Mouse (Mus musculus): ENCODE results near the gene Fgf15. TPM values are rescaled to one million over a fixed set of nuclear protein-coding genes. Genes with fewer than 3 reads are reported as not detected.
"Not testable (repeated sequence)": the region's sequence is repeated elsewhere in the genome, so short reads cannot be mapped to it uniquely, and the experiment has no call there.

Fgf15 gene
- polyA plus RNA-seq, 1 experiment: not detected

DNA sequence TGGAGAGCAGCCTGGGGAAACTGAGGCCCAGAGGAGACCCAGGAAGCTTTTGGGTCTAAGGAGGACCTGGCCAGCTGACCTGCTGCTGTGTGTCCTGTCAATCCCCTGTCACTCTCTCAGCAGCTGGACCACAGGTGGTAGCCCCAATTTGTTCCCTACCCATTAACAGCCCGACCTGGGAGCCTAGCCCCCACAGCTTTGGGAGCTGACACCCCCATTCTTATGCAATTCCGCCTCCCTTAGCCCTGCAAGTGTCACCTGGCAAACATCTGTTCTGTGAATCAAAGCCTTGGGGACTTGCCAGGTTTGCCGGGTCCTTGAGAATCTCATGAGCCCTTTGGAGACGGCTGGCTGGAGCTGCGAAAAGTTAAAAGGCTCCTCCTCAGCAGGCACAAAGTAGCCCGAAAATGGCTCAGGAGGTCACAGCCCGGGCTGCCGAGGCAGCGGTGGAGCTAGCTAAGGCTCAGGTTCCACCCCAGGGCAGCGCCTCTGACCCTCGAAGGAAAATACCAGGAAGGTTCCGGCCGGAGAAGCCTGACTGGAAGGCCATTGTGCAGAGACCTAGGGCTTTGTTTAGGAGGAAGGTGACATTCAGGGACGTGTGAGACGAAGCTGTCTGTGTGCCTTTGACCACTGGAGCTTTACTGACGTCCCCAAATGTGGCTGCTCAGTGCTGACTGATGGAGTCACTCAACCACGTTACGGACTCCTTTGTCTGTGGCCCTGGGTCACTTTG lies 7.6 kb upstream of the Fgf15 start:
- Histone ChIP-seq H3K36me3 (ENCODE audit: control insufficient read depth, insufficient read depth, low read length) (no peaks in the 10 kb centered on the region), H3K27ac (ENCODE audit: control insufficient read depth, insufficient read depth, low read depth, low read length) (no peak overlapping the region), H3K27me3 (ENCODE audit: control insufficient read depth, insufficient read depth, low read length) (no peaks in the 10 kb centered on the region), H3K4me1 (ENCODE audit: control insufficient read depth, insufficient read depth, low read length) (no peaks in the 10 kb centered on the region), H3K4me3 (ENCODE audit: control insufficient read depth, low read depth, low read length) (no peak overlapping the region)
- no peak for TF ChIP-seq POLR2A (IDR thresholded peaks at IDR 0.05; ENCODE audit: control insufficient read depth, low read depth, low read length)
- TF ChIP-seq CTCF (IDR thresholded peaks at IDR 0.05; ENCODE audit: control insufficient read depth, insufficient read depth, insufficient replicate concordance, low read depth, low read length): no peak

DNA sequence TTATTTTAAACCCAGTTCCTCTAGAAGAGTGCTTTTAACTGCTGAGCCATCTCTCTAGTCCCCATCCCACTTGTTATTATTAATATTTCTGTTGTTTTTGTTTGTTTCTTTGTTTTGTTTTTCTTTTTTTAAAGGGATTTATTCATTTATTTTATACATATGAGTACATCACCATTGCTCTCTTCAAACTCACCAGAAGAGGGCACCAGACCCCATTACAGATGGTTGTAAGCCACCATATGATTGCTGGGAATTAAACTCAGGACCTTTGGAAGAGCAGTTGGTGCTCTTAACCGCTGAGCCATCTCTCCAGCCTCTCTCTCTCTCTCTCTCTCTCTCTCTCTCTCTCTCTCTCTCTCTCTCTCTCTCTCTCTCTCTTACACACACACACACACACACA lies 5.7 kb upstream of the Fgf15 start:
- H3K27me3 ChIP-seq (ENCODE audit: control insufficient read depth, insufficient read depth, low read length); H3K4me1 ChIP-seq (ENCODE audit: control insufficient read depth, insufficient read depth, low read length); H3K36me3 ChIP-seq (ENCODE audit: control insufficient read depth, insufficient read depth, low read length); H3K4me3 ChIP-seq (ENCODE audit: control insufficient read depth, low read depth, low read length); H3K27ac ChIP-seq (ENCODE audit: control insufficient read depth, insufficient read depth, low read depth, low read length): not testable (repeated sequence)

DNA sequence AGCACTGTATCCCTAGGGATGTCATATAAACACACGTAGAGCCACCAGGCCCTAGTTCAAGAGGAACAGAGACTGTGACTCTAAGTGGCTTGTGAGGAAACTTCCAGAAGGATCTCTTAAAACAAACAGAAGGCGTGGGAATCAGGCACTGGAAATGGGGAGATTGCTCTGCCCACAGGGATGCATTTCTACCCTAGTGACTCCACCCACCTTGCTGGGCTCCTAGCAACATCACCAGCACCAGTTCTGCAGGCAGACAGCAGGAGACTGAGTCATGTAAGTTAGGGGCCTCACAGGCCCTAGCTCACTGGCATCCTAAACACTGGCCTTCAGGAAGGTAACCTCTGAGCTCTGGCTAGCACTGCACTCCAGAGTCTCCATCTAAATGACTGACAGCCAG lies 4.5 kb upstream of the Fgf15 start:
- Histone ChIP-seq H3K27ac (ENCODE audit: control insufficient read depth, insufficient read depth, low read depth, low read length) (no peak overlapping the region), H3K4me1 (ENCODE audit: control insufficient read depth, insufficient read depth, low read length) (peaks cover 18% of the 10 kb centered on the region), H3K4me3 (ENCODE audit: control insufficient read depth, low read depth, low read length) (no peak overlapping the region), H3K36me3 (ENCODE audit: control insufficient read depth, insufficient read depth, low read length) (no peaks in the 10 kb centered on the region), H3K27me3 (ENCODE audit: control insufficient read depth, insufficient read depth, low read length) (peaks cover 5% of the 10 kb centered on the region)
- TF ChIP-seq POLR2A (IDR thresholded peaks at IDR 0.05; ENCODE audit: control insufficient read depth, low read depth, low read length): no peak
- TF ChIP-seq CTCF (IDR thresholded peaks at IDR 0.05; ENCODE audit: control insufficient read depth, insufficient read depth, insufficient replicate concordance, low read depth, low read length): no peak

DNA sequence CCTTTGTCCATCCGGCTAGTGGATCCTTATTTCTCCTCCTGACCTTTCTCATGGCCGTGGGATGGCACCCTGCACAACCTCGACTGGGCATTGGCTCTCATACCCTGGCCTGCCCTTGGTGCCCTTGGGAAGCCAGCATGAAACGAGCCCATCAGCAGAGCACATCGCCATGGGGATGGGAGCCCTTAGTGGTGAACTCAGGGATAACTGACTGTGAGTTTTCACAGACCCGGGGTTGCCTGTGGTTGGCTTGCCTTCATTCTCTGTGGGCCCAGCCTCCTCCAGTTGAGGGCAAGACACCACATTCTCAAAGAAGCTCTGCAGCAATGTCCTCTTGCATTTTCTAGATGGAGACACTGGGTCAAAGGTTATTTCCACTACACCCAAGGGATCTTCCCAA lies 4.0 kb upstream of the Fgf15 start:
- no peak for TF ChIP-seq POLR2A (IDR thresholded peaks at IDR 0.05; ENCODE audit: control insufficient read depth, low read depth, low read length)
- TF ChIP-seq CTCF (IDR thresholded peaks at IDR 0.05; ENCODE audit: control insufficient read depth, insufficient read depth, insufficient replicate concordance, low read depth, low read length): no peak
- Histone ChIP-seq H3K4me3 (ENCODE audit: control insufficient read depth, low read depth, low read length) (no peak overlapping the region), H3K36me3 (ENCODE audit: control insufficient read depth, insufficient read depth, low read length) (no peaks in the 10 kb centered on the region), H3K27ac (ENCODE audit: control insufficient read depth, insufficient read depth, low read depth, low read length) (no peak overlapping the region), H3K27me3 (ENCODE audit: control insufficient read depth, insufficient read depth, low read length) (peaks cover 8% of the 10 kb centered on the region), H3K4me1 (ENCODE audit: control insufficient read depth, insufficient read depth, low read length) (peaks cover 22% of the 10 kb centered on the region)

DNA sequence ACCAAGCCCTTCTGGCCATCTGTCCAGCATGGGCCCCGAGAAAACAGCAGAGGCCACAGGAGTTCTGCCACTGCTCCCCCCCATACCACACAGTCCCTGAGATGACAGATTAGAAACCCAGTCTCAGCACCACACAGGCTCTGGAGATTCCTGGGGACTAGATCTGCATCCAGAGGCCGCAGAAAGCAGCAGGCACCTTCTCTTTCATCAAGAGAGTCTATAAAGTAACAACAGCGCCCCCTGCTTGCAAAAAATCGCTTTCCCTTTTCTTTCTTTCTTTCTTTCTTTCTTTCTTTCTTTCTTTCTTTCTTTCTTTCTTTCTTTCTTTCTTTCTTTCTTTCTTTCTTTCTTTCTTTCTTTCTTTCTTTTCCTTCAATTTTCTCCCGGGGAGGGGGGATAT lies 2.1 kb upstream of the Fgf15 start:
- H3K4me1 ChIP-seq (ENCODE audit: control insufficient read depth, insufficient read depth, low read length): peaks cover 22% of the 10 kb centered on the region

DNA sequence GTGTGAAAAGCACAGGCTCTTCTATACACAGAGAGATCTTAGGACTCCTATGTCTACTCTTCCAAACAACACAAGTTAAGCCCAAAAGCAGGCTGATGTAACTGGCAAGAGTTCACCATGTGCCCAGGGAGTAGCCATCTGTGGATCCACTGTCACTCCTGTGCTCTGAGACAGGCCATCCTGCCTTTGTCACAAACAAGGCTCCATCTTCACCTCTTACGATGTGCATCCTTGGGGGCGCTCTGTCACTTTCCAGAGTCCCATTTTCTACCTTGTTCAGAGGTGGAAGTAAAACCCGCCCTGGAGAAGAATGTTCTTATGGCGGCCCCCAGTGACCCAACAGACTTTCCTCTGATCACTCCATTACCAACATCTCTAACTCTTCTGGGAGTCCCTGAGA lies 1.6 kb upstream of the Fgf15 start:
- TF ChIP-seq CTCF (IDR thresholded peaks at IDR 0.05; ENCODE audit: control insufficient read depth, insufficient read depth, insufficient replicate concordance, low read depth, low read length) (no peak), POLR2A (IDR thresholded peaks at IDR 0.05; ENCODE audit: control insufficient read depth, low read depth, low read length) (no peak)
- H3K4me3 ChIP-seq (ENCODE audit: control insufficient read depth, low read depth, low read length): no peak overlapping the region
- H3K36me3 ChIP-seq (ENCODE audit: control insufficient read depth, insufficient read depth, low read length): no peaks in the 10 kb centered on the region
- H3K27me3 ChIP-seq (ENCODE audit: control insufficient read depth, insufficient read depth, low read length): peaks cover 8% of the 10 kb centered on the region
- peaks cover 22% of the 10 kb centered on the region for H3K4me1 ChIP-seq (ENCODE audit: control insufficient read depth, insufficient read depth, low read length)
- no peak overlapping the region for H3K27ac ChIP-seq (ENCODE audit: control insufficient read depth, insufficient read depth, low read depth, low read length)

More for the DNA sequence above, 2.1 kb upstream of the Fgf15 start:
- TF ChIP-seq POLR2A (IDR thresholded peaks at IDR 0.05; ENCODE audit: control insufficient read depth, low read depth, low read length) (no peak), CTCF (IDR thresholded peaks at IDR 0.05; ENCODE audit: control insufficient read depth, insufficient read depth, insufficient replicate concordance, low read depth, low read length) (0 out of 2 replicates have a peak, but pooled peaks have one; percentile 7)
- Histone ChIP-seq H3K27me3 (ENCODE audit: control insufficient read depth, insufficient read depth, low read length) (peaks cover 8% of the 10 kb centered on the region), H3K4me3 (ENCODE audit: control insufficient read depth, low read depth, low read length) (no peak overlapping the region), H3K27ac (ENCODE audit: control insufficient read depth, insufficient read depth, low read depth, low read length) (no peak overlapping the region), H3K36me3 (ENCODE audit: control insufficient read depth, insufficient read depth, low read length) (no peaks in the 10 kb centered on the region)

DNA sequence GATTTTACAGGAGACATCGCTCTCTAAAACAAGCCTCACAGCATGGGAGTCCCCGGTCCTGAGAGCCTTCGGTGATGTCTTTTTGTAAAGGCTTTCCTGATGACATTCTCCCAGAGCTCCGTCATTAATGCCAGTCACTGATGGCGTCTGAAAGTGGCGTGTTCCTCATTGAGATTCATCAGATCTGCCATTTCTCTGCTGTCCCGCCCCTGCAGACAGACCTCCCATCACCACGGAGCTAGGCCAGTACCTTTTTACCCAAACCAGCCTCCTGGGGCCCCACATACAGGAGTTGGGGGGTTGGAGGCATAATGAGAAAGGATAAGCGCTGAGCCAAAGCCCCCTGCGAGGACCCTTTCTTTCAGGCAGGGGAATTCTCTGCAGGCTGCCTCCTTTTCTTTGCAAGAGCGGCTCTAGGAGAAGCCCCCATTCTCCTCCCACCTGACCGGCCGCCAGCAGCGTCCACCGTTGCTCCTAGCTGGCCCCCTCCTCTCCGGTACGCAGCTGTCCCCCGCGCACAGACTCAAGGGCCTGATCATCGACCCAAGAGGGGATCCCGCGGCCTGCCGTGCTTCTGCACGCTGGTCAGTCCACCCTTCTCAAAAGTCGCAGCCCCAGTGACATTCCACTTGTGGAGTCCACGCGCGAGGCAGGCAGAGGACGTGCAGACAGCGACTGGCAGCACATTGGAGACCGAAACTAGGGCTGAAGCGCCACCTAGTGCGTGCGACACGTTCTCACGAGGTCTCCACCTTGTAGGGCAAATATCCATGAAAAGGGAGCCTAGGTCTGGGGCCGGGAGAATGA lies 823 bp upstream of the Fgf15 start:
- Histone ChIP-seq H3K4me3 (ENCODE audit: control insufficient read depth, low read depth, low read length) (peak overlapping the region; percentile 64), H3K27ac (ENCODE audit: control insufficient read depth, insufficient read depth, low read depth, low read length) (no peak overlapping the region), H3K4me1 (ENCODE audit: control insufficient read depth, insufficient read depth, low read length) (peaks cover 22% of the 10 kb centered on the region), H3K27me3 (ENCODE audit: control insufficient read depth, insufficient read depth, low read length) (peaks cover 8% of the 10 kb centered on the region), H3K36me3 (ENCODE audit: control insufficient read depth, insufficient read depth, low read length) (no peaks in the 10 kb centered on the region)
- TF ChIP-seq POLR2A (IDR thresholded peaks at IDR 0.05; ENCODE audit: control insufficient read depth, low read depth, low read length): no peak
- peak; percentile 79; the same call in 1 of the 2 replicates for TF ChIP-seq CTCF (IDR thresholded peaks at IDR 0.05; ENCODE audit: control insufficient read depth, insufficient read depth, insufficient replicate concordance, low read depth, low read length)
